Mouse (Mus musculus) liver, postnatal 0 days (tissue): Measurements from ENCODE around the gene Usp42. TPM values are rescaled to one million over a fixed set of nuclear protein-coding genes. Genes with fewer than 3 reads are reported as not detected.

Source experiments
- ATAC-seq: fragments of 200-750 bp; cut with Nextera tagmentation; 2 replicates; pipeline ENCODE4 v1.8.0; 2017; ENCODE audit warnings: mild to moderate bottlenecking, moderate library complexity
- DNase-seq: peaks from one replicate; pipeline ENCODE4 v3.0.0-alpha.2; 2016
- H3K27ac ChIP-seq: fragments of 300-500 bp; sonication (generic); 2 replicates; pipeline ENCODE4 v1.5.1; 2014; ENCODE audit warnings: antibody characterized with exemption, moderate library complexity, mild to moderate bottlenecking, low read depth
- H3K27me3 ChIP-seq: fragments of 300-500 bp; sonication (generic); 2 replicates; pipeline ENCODE4 v1.6.1; 2014; ENCODE audit warnings: low read length, control low read depth, mixed read lengths; ENCODE audit not compliant: insufficient read depth
- H3K36me3 ChIP-seq: fragments of 300-500 bp; sonication (generic); replicated peaks from 2 replicates; pipeline ENCODE4 v1.6.1; 2014; ENCODE audit warnings: mild to moderate bottlenecking, control low read depth, low read length, moderate library complexity, mixed read lengths; ENCODE audit not compliant: insufficient read depth
- H3K4me1 ChIP-seq: fragments of 300-500 bp; sonication (generic); 2 replicates; pipeline ENCODE4 v1.6.1; 2014; ENCODE audit warnings: antibody characterized with exemption, mild to moderate bottlenecking, control low read depth; ENCODE audit not compliant: insufficient read depth
- H3K4me2 ChIP-seq: fragments of 300-500 bp; sonication (generic); 2 replicates; pipeline ENCODE4 v1.6.1; 2014; ENCODE audit warnings: low read depth, mild to moderate bottlenecking, low read length, moderate library complexity, mixed read lengths
- H3K4me3 ChIP-seq: fragments of 300-500 bp; sonication (generic); 2 replicates; pipeline ENCODE4 v1.5.1; 2014; ENCODE audit warnings: low read depth, low read length
- H3K9ac ChIP-seq: fragments of 300-500 bp; sonication (generic); replicated peaks from 2 replicates; pipeline ENCODE4 v1.6.1; 2014; ENCODE audit warnings: mild to moderate bottlenecking, moderate library complexity
- H3K9me3 ChIP-seq: fragments of 300-500 bp; sonication (generic); 2 replicates; pipeline ENCODE4 v1.6.1; 2016; ENCODE audit warnings: mild to moderate bottlenecking, control low read depth, low read length, mixed read lengths
- CTCF ChIP-seq: sonication (generic); IDR thresholded peaks from 2 replicates; pipeline ENCODE4 v1.5.1; 2016; ENCODE audit warnings: antibody characterized with exemption, low read depth
- EP300 ChIP-seq: IDR thresholded peaks from 2 replicates; pipeline ENCODE4 v1.6.1; 2016; ENCODE audit warnings: antibody characterized with exemption, low read depth, mild to moderate bottlenecking
- WGBS: fragments of 180-500 bp; shearing (Covaris S2); extraction: QIAGEN DNeasy Blood & Tissue Kit; methylation state at CpG from one replicate; pipeline ENCODE4 v1.1.7; 2014; ENCODE audit not compliant: insufficient replicate concordance; 5-methylcytosine and 5-hydroxymethylcytosine counted together
- polyA plus RNA-seq: library from polyadenylated mRNA; unstranded; fragments of >200 nt; fragmentation: Nextera tagmentation; extraction: Ambion mirVana; gene quantifications from 2 replicates; pipeline ENCODE4 v1.2.1, GENCODE M21; 2015

Gene Usp42
- polyA plus RNA-seq, 1 experiment from 2014 or later = 2.7 TPM

GRCm38 (mm10) chr5:143679654-143680053 is 52.4 kb downstream of the Usp42 start:
- ATAC-seq (no peak), DNase-seq (no peak)
- H3K9me3 ChIP-seq = no peaks in the 10 kb centered on the region
- no peaks in the 10 kb centered on the region for H3K27me3 ChIP-seq
- no peak overlapping the region for H3K4me3 ChIP-seq
- no peak overlapping the region for H3K9ac ChIP-seq
- no peak overlapping the region for H3K4me2 ChIP-seq
- peaks cover 26% of the 10 kb centered on the region for H3K4me1 ChIP-seq
- TF ChIP-seq CTCF = no peak
- H3K27ac ChIP-seq = no peak overlapping the region
- H3K36me3 ChIP-seq = no peaks in the 10 kb centered on the region
- WGBS = 50% methylated on average over 6 of the region's 6 CpGs

- ATAC-seq (peak; percentile 58; the same call in 1 of the 2 replicates), DNase-seq (no peak)
- peaks cover 29% of the 10 kb centered on the region for H3K4me1 ChIP-seq
- no peaks in the 10 kb centered on the region for H3K9me3 ChIP-seq
- H3K9ac ChIP-seq = no peak overlapping the region; the same call in 1 of the 2 replicates
- H3K4me2 ChIP-seq = no peak overlapping the region
- H3K27me3 ChIP-seq = no peaks in the 10 kb centered on the region
- H3K27ac ChIP-seq = no peak overlapping the region; the same call in 1 of the 2 replicates
- WGBS = 56% methylated on average over 6 of the region's 6 CpGs
- TF ChIP-seq CTCF (no peak), EP300 (no peak)
- no peak overlapping the region for H3K4me3 ChIP-seq
- H3K36me3 ChIP-seq = no peaks in the 10 kb centered on the region
Measured at GRCm38 (mm10) chr5:143678634-143679271, 53.3 kb downstream of the Usp42 start.

- no peak overlapping the region for H3K4me2 ChIP-seq
- peaks cover 29% of the 10 kb centered on the region for H3K4me1 ChIP-seq
Measured at GRCm38 (mm10) chr5:143677363-143677762, 54.7 kb downstream of the Usp42 start.

GRCm38 (mm10) chr5:143676218-143676985 is 55.7 kb downstream of the Usp42 start:
- no peak overlapping the region for H3K4me2 ChIP-seq
- no peak overlapping the region for H3K9ac ChIP-seq
- no peak overlapping the region for H3K4me3 ChIP-seq
- H3K27me3 ChIP-seq = no peaks in the 10 kb centered on the region
- DNase-seq (no peak), ATAC-seq (0 out of 2 replicates have a peak, but pooled peaks have one; percentile 35)
- H3K9me3 ChIP-seq = no peaks in the 10 kb centered on the region
- TF ChIP-seq CTCF = no peak
- no peak for TF ChIP-seq EP300
- no peaks in the 10 kb centered on the region for H3K36me3 ChIP-seq
- peaks cover 29% of the 10 kb centered on the region for H3K4me1 ChIP-seq
- no peak overlapping the region for H3K27ac ChIP-seq
- WGBS = 57% methylated on average over 5 of the region's 5 CpGs

More at GRCm38 (mm10) chr5:143677363-143677762, 54.7 kb downstream of the Usp42 start:
- no peak for TF ChIP-seq CTCF
- no peak for TF ChIP-seq EP300
- no peaks in the 10 kb centered on the region for H3K9me3 ChIP-seq
- H3K27ac ChIP-seq = no peak overlapping the region
- WGBS = 84% methylated on average over 4 of the region's 4 CpGs
- no peaks in the 10 kb centered on the region for H3K36me3 ChIP-seq
- no peaks in the 10 kb centered on the region for H3K27me3 ChIP-seq
- DNase-seq (no peak), ATAC-seq (no peak)
- H3K9ac ChIP-seq = no peak overlapping the region
- no peak overlapping the region for H3K4me3 ChIP-seq

- Histone ChIP-seq H3K4me2 (no peak overlapping the region), H3K4me1 (peaks cover 34% of the 10 kb centered on the region), H3K9me3 (no peaks in the 10 kb centered on the region), H3K27ac (no peak overlapping the region), H3K27me3 (no peaks in the 10 kb centered on the region), H3K9ac (no peak overlapping the region), H3K36me3 (no peaks in the 10 kb centered on the region), H3K4me3 (no peak overlapping the region)
- TF ChIP-seq EP300 = no peak
- TF ChIP-seq CTCF = no peak
- 47% methylated on average over 5 of the region's 5 CpGs for WGBS
- DNase-seq (no peak), ATAC-seq (no peak)
Measured at GRCm38 (mm10) chr5:143674576-143674975, 57.5 kb downstream of the Usp42 start.

GRCm38 (mm10) chr5:143670740-143671415 is 61.2 kb downstream of the Usp42 start:
- ATAC-seq = no peak
- WGBS = 80% methylated on average over 6 of the region's 6 CpGs
- H3K9ac ChIP-seq = no peak overlapping the region
- no peaks in the 10 kb centered on the region for H3K36me3 ChIP-seq
- TF ChIP-seq CTCF (no peak), EP300 (no peak)
- H3K4me2 ChIP-seq = no peak overlapping the region
- H3K27me3 ChIP-seq = no peaks in the 10 kb centered on the region
- no peak overlapping the region for H3K4me3 ChIP-seq
- peaks cover 18% of the 10 kb centered on the region for H3K4me1 ChIP-seq
- no peak for DNase-seq
- H3K9me3 ChIP-seq = no peaks in the 10 kb centered on the region
- no peak overlapping the region for H3K27ac ChIP-seq
